Mouse (Mus musculus): ENCODE results near the gene Hcrt.

DNA sequence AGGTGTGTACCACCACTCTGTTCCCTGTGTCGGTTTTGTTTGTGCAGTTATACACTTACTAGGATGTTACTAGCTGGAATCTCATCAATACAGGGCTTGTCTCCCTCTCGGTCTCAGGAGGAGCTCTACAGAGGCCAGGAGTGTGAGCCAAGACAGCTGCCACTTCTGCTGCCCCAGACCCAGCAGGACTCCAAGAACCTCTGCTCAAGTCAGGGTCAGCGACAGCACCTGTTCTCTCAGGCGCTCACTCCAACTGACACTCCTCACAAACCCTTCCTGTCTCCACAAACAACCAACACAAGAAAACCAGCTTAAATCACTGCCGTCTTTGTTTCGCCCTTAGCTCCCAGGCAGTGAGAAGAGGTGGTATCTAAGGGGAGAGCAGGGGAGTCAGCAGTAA is 34.1 kb downstream of the Hcrt start:
- no peak for TF ChIP-seq CTCF (IDR thresholded peaks at IDR 0.05; ENCODE audit: borderline replicate concordance, insufficient read depth, low read depth, low read length)
- TF ChIP-seq POLR2A (IDR thresholded peaks at IDR 0.05; ENCODE audit: borderline replicate concordance, insufficient read depth, low read length) = no peak
